Mouse (Mus musculus) layer of hippocampus, adult 18-20 months (tissue): ENCODE measurements at regions not wholly inside any gene's neighbourhood (a gene's known extent, or its start where the extent isn't known, plus 50 kb on each side); places are given as distances from the start of the nearest gene placed in this dataset.

ENCODE experiments used
- DNase-seq, 2 experiments: peaks; one replicate each; pipeline ENCODE4 v3.0.0; 2022; ENCODE audit warnings: low spot score in 2 of 2

- no peak for DNase-seq
Measured at GRCm38 (mm10) chr2:81407372-81407771, 645.6 kb upstream of the Zfp804a start.

- DNase-seq, result no peak
Measured at GRCm38 (mm10) chr2:81411751-81412150, 641.3 kb upstream of the Zfp804a start.

- no peak for DNase-seq
Measured at GRCm38 (mm10) chr2:81431411-81431810, 621.6 kb upstream of the Zfp804a start.

- peak; percentile 3 to 21 for DNase-seq
Measured at GRCm38 (mm10) chr2:81439082-81439481, 613.9 kb upstream of the Zfp804a start.

- DNase-seq, result peak in 1 of 2 experiments; percentile 19
Measured at GRCm38 (mm10) chr2:81440929-81441328, 612.1 kb upstream of the Zfp804a start.

GRCm38 (mm10) chr2:81450514-81450913 lies 602.5 kb upstream of the Zfp804a start:
- no peak for DNase-seq

- DNase-seq, result no peak
Measured at GRCm38 (mm10) chr2:81488821-81489220, 564.2 kb upstream of the Zfp804a start.

GRCm38 (mm10) chr2:81506985-81507384 lies 546.0 kb upstream of the Zfp804a start:
- DNase-seq, result no peak

GRCm38 (mm10) chr2:81513030-81513579 lies 539.9 kb upstream of the Zfp804a start:
- DNase-seq, result no peak

GRCm38 (mm10) chr2:81538111-81538510 lies 514.9 kb upstream of the Zfp804a start:
- no peak for DNase-seq

- peak; percentile 14 to 71 for DNase-seq
Measured at GRCm38 (mm10) chr2:81549158-81549557, 503.9 kb upstream of the Zfp804a start.

- no peak for DNase-seq
Measured at GRCm38 (mm10) chr2:81582111-81582510, 470.9 kb upstream of the Zfp804a start.
